Mouse (Mus musculus): ENCODE measurements around the gene Utp11. TPM values are rescaled to one million over a fixed set of nuclear protein-coding genes. Genes with fewer than 3 reads are reported as not detected.

Gene Utp11
- polyA plus RNA-seq, 1 experiment from 2014 or later, result 73.9 TPM

DNA sequence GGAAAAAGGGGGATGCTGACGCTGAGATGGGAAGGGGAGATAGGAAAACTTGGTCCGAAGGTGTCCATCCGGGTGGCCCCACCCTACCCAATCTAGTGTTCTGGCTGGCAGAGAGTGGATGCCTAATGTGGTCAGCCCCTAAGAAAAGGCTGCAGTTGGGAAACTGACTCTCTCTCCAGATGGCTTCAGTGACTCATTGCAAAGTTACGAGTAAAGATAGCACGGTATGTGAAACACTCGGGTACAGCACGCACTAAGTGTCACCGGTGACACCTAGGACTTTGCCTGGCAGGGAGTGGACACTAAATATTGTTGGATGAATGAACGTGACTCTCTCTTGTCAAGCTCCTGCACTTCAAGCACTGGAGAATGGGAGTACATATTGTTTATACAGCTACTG is 49.5 kb downstream of the Utp11 start:
- Histone ChIP-seq H3K4me1 (ENCODE audit: control insufficient read depth, insufficient read depth, low read length) (0 out of 2 replicates have a peak, but pooled peaks cover 7% of the 10 kb centered on the region), H3K27ac (ENCODE audit: low read length) (no peak overlapping the region), H3K9ac (replicated peaks; ENCODE audit: low read depth, low read length) (no peak overlapping the region), H3K9me3 (ENCODE audit: control insufficient read depth, low read depth, low read length) (no peaks in the 10 kb centered on the region), H3K36me3 (ENCODE audit: control insufficient read depth, insufficient read depth, low read length) (no peaks in the 10 kb centered on the region), H3K27me3 (ENCODE audit: control insufficient read depth, insufficient read depth, low read length) (no peaks in the 10 kb centered on the region), H3K4me3 (ENCODE audit: low read depth, low read length) (no peak overlapping the region), H3K4me2 (replicated peaks; ENCODE audit: low read depth, low read length) (no peak overlapping the region)
- WGBS, result 84% methylated on average over 9 of the region's 9 CpGs
- ATAC-seq (ENCODE audit: insufficient number of reproducible peaks, insufficient read depth, low FRiP score, low read depth), result no peak

GRCm38 (mm10) chr4:124639715-124640114 is 53.7 kb downstream of the Utp11 start:
- no peaks in the 10 kb centered on the region for H3K36me3 ChIP-seq (ENCODE audit: control insufficient read depth, insufficient read depth, low read length)
- no peak overlapping the region for H3K27ac ChIP-seq (ENCODE audit: low read length)
- no peak overlapping the region for H3K4me2 ChIP-seq (replicated peaks; ENCODE audit: low read depth, low read length)
- no peak overlapping the region for H3K9ac ChIP-seq (replicated peaks; ENCODE audit: low read depth, low read length)
- 18% methylated on average over 12 of the region's 12 CpGs for WGBS
- no peaks in the 10 kb centered on the region for H3K27me3 ChIP-seq (ENCODE audit: control insufficient read depth, insufficient read depth, low read length)
- no peak overlapping the region for H3K4me3 ChIP-seq (ENCODE audit: low read depth, low read length)
- no peaks in the 10 kb centered on the region for H3K4me1 ChIP-seq (ENCODE audit: control insufficient read depth, insufficient read depth, low read length)
- ATAC-seq (ENCODE audit: insufficient number of reproducible peaks, insufficient read depth, low FRiP score, low read depth), result no peak
- no peaks in the 10 kb centered on the region for H3K9me3 ChIP-seq (ENCODE audit: control insufficient read depth, low read depth, low read length)

GRCm38 (mm10) chr4:124633281-124633680 is 60.1 kb downstream of the Utp11 start:
- no peak overlapping the region for H3K27ac ChIP-seq (ENCODE audit: low read length)
- no peaks in the 10 kb centered on the region for H3K4me1 ChIP-seq (ENCODE audit: control insufficient read depth, insufficient read depth, low read length)
- H3K36me3 ChIP-seq (ENCODE audit: control insufficient read depth, insufficient read depth, low read length), result no peaks in the 10 kb centered on the region
- no peaks in the 10 kb centered on the region for H3K27me3 ChIP-seq (ENCODE audit: control insufficient read depth, insufficient read depth, low read length)
- no peak overlapping the region for H3K4me3 ChIP-seq (ENCODE audit: low read depth, low read length)
- no peaks in the 10 kb centered on the region for H3K9me3 ChIP-seq (ENCODE audit: control insufficient read depth, low read depth, low read length)
- ATAC-seq (ENCODE audit: insufficient number of reproducible peaks, insufficient read depth, low FRiP score, low read depth), result no peak
- WGBS, result 3% methylated on average over 9 of the region's 9 CpGs
- no peak overlapping the region for H3K9ac ChIP-seq (replicated peaks; ENCODE audit: low read depth, low read length)
- no peak overlapping the region for H3K4me2 ChIP-seq (replicated peaks; ENCODE audit: low read depth, low read length)

DNA sequence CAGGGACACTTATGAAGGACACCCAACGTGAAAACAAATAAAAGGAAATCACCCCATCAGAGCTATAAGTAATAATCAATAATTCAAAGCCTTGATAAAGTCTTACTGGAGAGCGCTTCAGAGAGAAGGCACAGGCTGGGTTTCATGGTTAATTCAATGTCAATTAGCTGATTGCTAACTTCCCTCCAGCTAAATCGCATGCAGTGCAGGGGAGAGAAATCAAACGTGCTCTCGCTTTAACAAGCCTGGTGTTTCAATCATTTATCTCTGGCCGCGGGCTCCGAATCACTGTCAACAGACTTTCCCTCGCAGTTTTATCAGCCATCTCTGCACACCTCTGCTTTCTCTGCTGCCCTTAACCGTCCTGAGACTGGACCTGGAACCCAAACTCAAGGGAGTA is 60.5 kb downstream of the Utp11 start:
- no peaks in the 10 kb centered on the region for H3K4me1 ChIP-seq (ENCODE audit: control insufficient read depth, insufficient read depth, low read length)
- H3K4me2 ChIP-seq (replicated peaks; ENCODE audit: low read depth, low read length), result no peak overlapping the region
- no peaks in the 10 kb centered on the region for H3K27me3 ChIP-seq (ENCODE audit: control insufficient read depth, insufficient read depth, low read length)
- no peak overlapping the region for H3K9ac ChIP-seq (replicated peaks; ENCODE audit: low read depth, low read length)
- no peak overlapping the region for H3K4me3 ChIP-seq (ENCODE audit: low read depth, low read length)
- H3K9me3 ChIP-seq (ENCODE audit: control insufficient read depth, low read depth, low read length), result no peaks in the 10 kb centered on the region
- no peak overlapping the region for H3K27ac ChIP-seq (ENCODE audit: low read length)
- 74% methylated on average over 10 of the region's 10 CpGs for WGBS
- no peaks in the 10 kb centered on the region for H3K36me3 ChIP-seq (ENCODE audit: control insufficient read depth, insufficient read depth, low read length)
- ATAC-seq (ENCODE audit: insufficient number of reproducible peaks, insufficient read depth, low FRiP score, low read depth), result no peak

GRCm38 (mm10) chr4:124631456-124631855 is 61.9 kb downstream of the Utp11 start:
- H3K27ac ChIP-seq (ENCODE audit: low read length), result no peak overlapping the region
- no peaks in the 10 kb centered on the region for H3K4me1 ChIP-seq (ENCODE audit: control insufficient read depth, insufficient read depth, low read length)
- 41% methylated on average over 4 of the region's 4 CpGs for WGBS
- no peak for ATAC-seq (ENCODE audit: insufficient number of reproducible peaks, insufficient read depth, low FRiP score, low read depth)
- no peak overlapping the region for H3K4me3 ChIP-seq (ENCODE audit: low read depth, low read length)
- no peaks in the 10 kb centered on the region for H3K27me3 ChIP-seq (ENCODE audit: control insufficient read depth, insufficient read depth, low read length)
- no peak overlapping the region for H3K9ac ChIP-seq (replicated peaks; ENCODE audit: low read depth, low read length)
- no peak overlapping the region for H3K4me2 ChIP-seq (replicated peaks; ENCODE audit: low read depth, low read length)
- no peaks in the 10 kb centered on the region for H3K36me3 ChIP-seq (ENCODE audit: control insufficient read depth, insufficient read depth, low read length)
- no peaks in the 10 kb centered on the region for H3K9me3 ChIP-seq (ENCODE audit: control insufficient read depth, low read depth, low read length)

MicroRNAs within 50 kb of the gene (microRNA counts, 519-probe panel; counts per million panel counts)
- not detected for microRNA mmu-miR-697

Small RNA genes lying within 50 kb of the gene (microRNA-seq; reads per million reads assigned to microRNA genes)
- gene Gm24721 (not detected), gene Mir697 (not detected)

Other genes with a start within 250 kb of the Utp11 start
- gene 3100002H09Rik, start 82.8 kb downstream of the Utp11 start, polyA plus RNA-seq (2014; fragmentation: Nextera tagmentation; extraction: Ambion mirVana), result 0.29 TPM in 1 of 2 replicates, not detected in the other
- gene Pou3f1, start 36.8 kb downstream of the Utp11 start, polyA plus RNA-seq (2014; fragmentation: Nextera tagmentation; extraction: Ambion mirVana), result 0.10 and 0.42 TPM in 2 replicates
- 19.5 and 20.4 TPM in 2 replicates for gene Fhl3, start 7.1 kb upstream of the Utp11 start, polyA plus RNA-seq (2014; fragmentation: Nextera tagmentation; extraction: Ambion mirVana)
- gene Sf3a3, start 21.2 kb upstream of the Utp11 start, polyA plus RNA-seq (2014; fragmentation: Nextera tagmentation; extraction: Ambion mirVana), result 145 and 150 TPM in 2 replicates
- gene Inpp5b, start 48.2 kb upstream of the Utp11 start, polyA plus RNA-seq (2014; fragmentation: Nextera tagmentation; extraction: Ambion mirVana), result 27.4 and 31.1 TPM in 2 replicates
- gene Mtf1, start 108.5 kb upstream of the Utp11 start, polyA plus RNA-seq (2014; fragmentation: Nextera tagmentation; extraction: Ambion mirVana), result 12.9 and 14.1 TPM in 2 replicates
- gene Yrdc, start 157.1 kb upstream of the Utp11 start, polyA plus RNA-seq (2014; fragmentation: Nextera tagmentation; extraction: Ambion mirVana), result 31.6 and 39.6 TPM in 2 replicates
- 60.1 and 69.1 TPM in 2 replicates for gene 1110065P20Rik, start 157.6 kb upstream of the Utp11 start, polyA plus RNA-seq (2014; fragmentation: Nextera tagmentation; extraction: Ambion mirVana)
- gene Maneal, start 168.6 kb upstream of the Utp11 start, polyA plus RNA-seq (2014; fragmentation: Nextera tagmentation; extraction: Ambion mirVana), result 1.6 and 1.7 TPM in 2 replicates
- 0.21 and 0.56 TPM in 2 replicates for gene Epha10, start 187.3 kb upstream of the Utp11 start, polyA plus RNA-seq (2014; fragmentation: Nextera tagmentation; extraction: Ambion mirVana)
- 5.0 and 6.0 TPM in 2 replicates for gene 9930104L06Rik, start 243.4 kb upstream of the Utp11 start, polyA plus RNA-seq (2014; fragmentation: Nextera tagmentation; extraction: Ambion mirVana)
- 121 and 125 TPM in 2 replicates for gene Cdca8, start 245.7 kb upstream of the Utp11 start, polyA plus RNA-seq (2014; fragmentation: Nextera tagmentation; extraction: Ambion mirVana)